Mouse (Mus musculus): ENCODE results near the gene Nim1k. TPM values are rescaled to one million over a fixed set of nuclear protein-coding genes. Genes with fewer than 3 reads are reported as not detected.

Gene Nim1k
- 1.1 and 1.8 TPM in 2 replicates for polyA plus RNA-seq (2012; rRNA removed)

DNA sequence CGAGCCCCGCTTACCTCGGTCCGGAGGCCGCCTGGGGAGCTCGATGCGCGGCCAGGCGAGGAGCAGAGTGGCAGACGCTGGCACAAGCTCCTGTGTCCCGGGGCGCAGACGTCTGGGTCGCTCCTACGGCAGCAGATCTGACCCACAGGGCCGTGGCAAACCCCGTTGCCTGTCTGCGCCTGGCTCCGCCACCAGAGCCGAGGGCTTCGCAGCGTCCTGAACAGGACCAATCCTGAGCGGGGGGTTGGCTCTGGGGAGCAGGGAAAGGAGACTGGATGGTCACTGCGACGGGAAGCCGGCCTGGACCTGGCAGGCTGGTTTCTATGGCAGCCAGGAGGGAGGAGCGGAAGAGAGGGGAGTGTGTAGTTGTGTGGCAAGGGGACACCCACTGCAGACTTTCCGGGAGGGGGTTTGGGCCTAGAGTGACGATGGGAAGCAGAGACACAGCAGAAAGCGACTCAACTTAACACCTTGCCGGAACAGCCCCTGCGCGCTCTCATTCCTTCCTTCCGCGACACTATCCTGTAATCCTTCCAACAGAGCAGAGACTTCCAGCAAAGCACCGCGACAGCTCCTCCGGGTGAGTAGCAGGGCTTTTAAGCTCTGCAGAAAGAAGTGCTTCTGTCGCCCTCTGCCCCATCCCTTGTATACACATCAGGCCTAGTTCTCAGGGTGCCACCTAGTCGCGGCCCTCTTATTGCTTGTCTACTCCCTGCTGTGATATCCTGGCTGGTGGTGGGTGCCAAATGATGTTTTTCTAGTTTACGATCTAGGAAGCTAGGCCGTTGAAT lies at the start of gene Nim1k:
Gene Nim1k, minus strand, starts transcription at position 202 of the 791 bp plus-strand sequence.
- TF ChIP-seq CTCF (IDR thresholded peaks at IDR 0.05; ENCODE audit: borderline replicate concordance, extremely low read depth, insufficient read depth, insufficient read length) (no peak), POLR2A (IDR thresholded peaks at IDR 0.05; ENCODE audit: borderline replicate concordance, extremely low read depth, insufficient read depth, insufficient read length, poor library complexity, severe bottlenecking) (peak; percentile 42; the same call in 1 of the 2 replicates)
- peak; percentile 94 for DNase-seq (ENCODE audit: low read depth)

DNA sequence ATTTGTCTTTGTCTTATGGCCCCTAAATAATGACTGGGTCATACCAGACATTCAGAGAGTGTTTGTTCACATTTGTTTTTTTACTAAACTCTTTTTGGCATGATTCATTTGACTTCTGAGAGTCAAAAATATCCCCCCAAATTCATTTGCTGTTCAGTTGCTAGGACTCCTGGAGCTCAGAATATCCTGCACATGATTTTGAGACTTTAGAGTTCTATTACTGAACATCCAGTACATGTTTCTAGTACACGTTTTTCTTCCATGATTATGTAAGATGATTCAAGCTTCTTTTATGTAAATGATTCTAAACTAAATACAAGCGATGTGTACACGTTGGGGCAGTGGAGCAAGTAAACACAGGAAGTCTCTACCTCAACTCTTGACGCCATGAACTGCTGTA lies 42.0 kb upstream of the Nim1k start:
- DNase-seq (ENCODE audit: low read depth) = no peak
- no peak for TF ChIP-seq POLR2A (IDR thresholded peaks at IDR 0.05; ENCODE audit: borderline replicate concordance, extremely low read depth, insufficient read depth, insufficient read length, poor library complexity, severe bottlenecking)
- TF ChIP-seq CTCF (IDR thresholded peaks at IDR 0.05; ENCODE audit: borderline replicate concordance, extremely low read depth, insufficient read depth, insufficient read length) = no peak

DNA sequence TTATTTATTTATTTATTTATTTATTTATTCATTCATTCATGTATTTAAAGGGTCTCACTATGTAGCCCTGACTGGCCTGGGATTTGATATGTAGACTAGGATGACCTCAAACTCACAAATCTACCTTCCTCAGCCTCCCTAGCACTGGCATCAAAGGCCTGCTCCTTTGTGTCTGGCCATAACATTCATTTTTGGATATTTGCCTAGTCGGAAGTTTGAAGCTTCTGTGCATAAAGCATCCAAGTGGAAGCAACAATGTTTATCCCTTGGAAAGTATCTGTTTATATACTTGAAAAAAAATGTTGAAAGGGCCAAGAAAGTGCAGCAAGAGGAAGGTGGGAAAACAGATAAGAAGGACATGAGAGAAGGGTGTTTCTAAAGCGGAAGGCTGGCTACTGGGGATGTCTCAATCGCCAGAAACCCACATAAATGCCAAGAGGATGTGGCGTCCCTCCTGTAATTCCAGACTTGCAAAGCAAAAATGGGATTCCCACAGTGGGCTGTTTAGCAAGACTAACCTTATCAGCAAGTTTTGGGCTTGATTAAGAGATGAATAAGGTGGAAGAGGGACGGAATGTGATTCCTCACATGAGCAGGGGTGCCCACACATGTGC lies 37.2 kb upstream of the Nim1k start:
- no peak for DNase-seq (ENCODE audit: low read depth)
- no peak for TF ChIP-seq POLR2A (IDR thresholded peaks at IDR 0.05; ENCODE audit: borderline replicate concordance, extremely low read depth, insufficient read depth, insufficient read length, poor library complexity, severe bottlenecking)
- TF ChIP-seq CTCF (IDR thresholded peaks at IDR 0.05; ENCODE audit: borderline replicate concordance, extremely low read depth, insufficient read depth, insufficient read length) = no peak

DNA sequence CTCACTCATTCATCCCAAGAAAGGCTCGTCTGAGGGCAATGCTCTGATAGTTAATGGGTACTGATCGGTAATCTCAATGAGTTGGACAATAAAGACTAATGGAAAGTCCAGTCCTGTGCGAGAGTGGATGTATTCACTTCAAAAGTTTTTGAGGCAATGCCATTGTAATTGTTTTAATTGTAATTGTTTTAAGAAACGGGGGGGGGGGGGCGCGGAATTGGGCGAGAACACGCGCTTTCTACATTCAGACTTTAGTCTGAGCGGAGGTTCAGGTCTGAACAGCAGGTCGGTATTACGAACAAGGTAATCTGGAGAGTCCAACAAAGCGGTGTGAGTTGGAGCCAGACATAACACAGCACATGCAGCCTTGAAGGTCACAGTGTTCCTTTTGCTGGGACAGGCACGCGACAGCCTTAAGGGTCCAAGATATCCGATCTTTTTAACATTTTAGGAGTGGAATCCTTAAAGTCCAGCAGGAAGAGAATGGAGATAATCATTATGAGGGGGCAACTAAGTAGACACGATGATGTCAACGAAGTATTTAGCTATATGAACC lies 36.0 kb upstream of the Nim1k start:
- peak; percentile 49 for DNase-seq (ENCODE audit: low read depth)
- no peak for TF ChIP-seq CTCF (IDR thresholded peaks at IDR 0.05; ENCODE audit: borderline replicate concordance, extremely low read depth, insufficient read depth, insufficient read length)
- TF ChIP-seq POLR2A (IDR thresholded peaks at IDR 0.05; ENCODE audit: borderline replicate concordance, extremely low read depth, insufficient read depth, insufficient read length, poor library complexity, severe bottlenecking) = no peak

DNA sequence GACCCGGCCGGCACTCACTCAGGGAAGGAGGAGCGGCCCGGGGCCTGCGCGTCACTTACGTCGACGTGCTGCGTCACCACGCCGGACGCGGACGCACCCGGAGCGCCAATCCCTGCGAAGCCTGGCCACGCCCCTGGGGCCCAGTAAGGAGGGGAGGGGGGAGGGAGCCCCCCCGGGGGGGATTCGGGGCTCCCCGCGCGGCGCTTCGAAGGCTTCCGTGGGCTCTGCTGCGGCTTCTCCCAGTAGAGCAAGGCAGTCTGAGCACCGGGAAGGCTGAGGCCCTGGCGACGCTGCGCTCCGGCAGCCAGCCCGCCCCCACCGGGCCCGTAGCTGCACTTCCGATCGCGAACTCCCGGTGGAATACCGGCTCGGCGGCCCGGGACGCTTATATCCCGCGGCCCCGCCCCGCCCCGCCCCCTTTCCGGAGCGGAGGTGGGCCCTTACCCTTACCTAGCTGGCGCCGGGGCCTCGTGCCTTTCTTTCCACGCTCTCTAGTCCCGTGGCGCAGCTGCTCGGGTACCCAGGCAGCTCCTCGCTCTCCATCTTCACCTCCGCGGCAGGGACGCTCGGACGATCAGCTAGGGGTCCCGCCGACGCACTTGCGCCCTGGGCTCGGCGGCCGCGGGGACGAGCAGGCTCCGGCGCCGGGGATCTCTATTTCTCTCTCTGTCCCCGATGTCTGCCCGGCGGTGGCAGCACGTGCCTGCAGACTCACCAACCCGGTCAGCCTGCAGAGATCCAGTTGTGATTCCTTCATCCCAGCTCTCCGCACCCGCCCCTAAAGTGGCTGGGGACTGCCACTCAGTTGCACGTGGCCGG lies 35.3 kb upstream of the Nim1k start, which contains the start of gene Zfp131:
Gene Zfp131, minus strand, starts transcription at position 129 of the 819 bp plus-strand sequence.
- TF ChIP-seq POLR2A (IDR thresholded peaks at IDR 0.05; ENCODE audit: borderline replicate concordance, extremely low read depth, insufficient read depth, insufficient read length, poor library complexity, severe bottlenecking) (peak; percentile 55; the same call in 1 of the 2 replicates), CTCF (IDR thresholded peaks at IDR 0.05; ENCODE audit: borderline replicate concordance, extremely low read depth, insufficient read depth, insufficient read length) (no peak)
- DNase-seq (ENCODE audit: low read depth) = peak; percentile 99

DNA sequence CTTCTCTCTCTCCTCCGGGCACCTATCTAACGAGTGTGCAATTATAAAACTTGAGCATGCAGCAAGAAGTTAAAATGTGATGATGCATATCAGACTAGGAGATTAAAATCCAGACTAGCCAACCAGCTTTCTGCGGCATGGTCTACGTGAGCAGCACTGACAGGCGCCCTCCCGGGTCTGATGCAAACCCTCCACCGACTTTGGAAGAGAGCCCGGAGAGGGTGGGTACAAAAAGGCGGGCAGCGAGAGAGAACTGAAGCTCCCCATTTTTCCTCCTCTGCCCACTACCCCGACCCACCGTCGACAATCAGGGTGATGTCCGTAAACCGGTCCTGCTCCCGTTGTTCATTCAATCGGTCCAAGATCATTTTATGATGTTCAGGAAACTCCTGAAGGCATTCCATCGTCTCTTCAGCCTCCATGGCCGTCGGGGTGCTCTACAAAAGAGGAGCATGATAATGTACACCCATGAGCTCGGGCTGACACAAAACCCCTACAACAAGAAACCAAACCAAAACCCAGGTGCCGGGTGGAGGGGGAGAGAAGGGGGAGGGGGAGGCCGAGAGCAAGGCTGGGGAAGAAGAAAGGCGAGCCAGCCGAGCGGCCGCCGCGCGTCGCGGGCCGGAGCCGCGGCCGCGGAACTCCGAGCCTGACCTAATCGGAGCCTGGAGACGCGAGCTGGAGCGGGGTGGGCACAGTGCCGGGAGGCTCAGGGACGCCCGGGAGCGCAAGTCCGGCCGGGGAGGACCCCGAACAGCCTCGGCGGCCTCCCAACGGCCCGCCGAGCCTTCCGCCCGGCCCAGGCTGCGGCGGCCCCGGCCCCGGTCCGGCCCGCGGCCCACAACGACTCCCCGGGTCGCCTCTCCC lies 34.4 kb upstream of the Nim1k start:
- DNase-seq (ENCODE audit: low read depth) = peak; percentile 90

DNA sequence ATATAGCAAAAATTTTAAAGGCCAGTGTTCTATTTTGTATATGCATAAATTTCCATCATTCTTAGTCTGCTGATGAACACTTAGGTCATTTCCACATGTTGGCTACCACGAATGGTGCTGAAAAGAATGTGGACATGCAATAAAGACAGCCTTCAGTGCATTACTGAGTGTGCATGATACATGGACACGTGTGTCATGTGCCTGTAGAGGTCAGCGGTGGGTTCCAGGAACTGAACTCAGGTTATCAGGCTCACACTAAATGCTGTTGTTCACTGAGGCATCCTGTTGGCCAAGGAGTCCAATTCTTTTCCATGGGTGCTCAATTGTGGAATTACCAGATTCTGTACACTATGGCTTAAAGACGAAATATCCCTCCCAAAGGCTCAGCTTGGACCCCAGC lies 27.9 kb upstream of the Nim1k start:
- TF ChIP-seq CTCF (IDR thresholded peaks at IDR 0.05; ENCODE audit: borderline replicate concordance, extremely low read depth, insufficient read depth, insufficient read length) (peak; percentile 3; the same call in 1 of the 2 replicates), POLR2A (IDR thresholded peaks at IDR 0.05; ENCODE audit: borderline replicate concordance, extremely low read depth, insufficient read depth, insufficient read length, poor library complexity, severe bottlenecking) (no peak)
- no peak for DNase-seq (ENCODE audit: low read depth)

More for the DNA sequence above, 34.4 kb upstream of the Nim1k start:
- TF ChIP-seq POLR2A (IDR thresholded peaks at IDR 0.05; ENCODE audit: borderline replicate concordance, extremely low read depth, insufficient read depth, insufficient read length, poor library complexity, severe bottlenecking) (peak; percentile 50; the same call in 1 of the 2 replicates), CTCF (IDR thresholded peaks at IDR 0.05; ENCODE audit: borderline replicate concordance, extremely low read depth, insufficient read depth, insufficient read length) (no peak)

DNA sequence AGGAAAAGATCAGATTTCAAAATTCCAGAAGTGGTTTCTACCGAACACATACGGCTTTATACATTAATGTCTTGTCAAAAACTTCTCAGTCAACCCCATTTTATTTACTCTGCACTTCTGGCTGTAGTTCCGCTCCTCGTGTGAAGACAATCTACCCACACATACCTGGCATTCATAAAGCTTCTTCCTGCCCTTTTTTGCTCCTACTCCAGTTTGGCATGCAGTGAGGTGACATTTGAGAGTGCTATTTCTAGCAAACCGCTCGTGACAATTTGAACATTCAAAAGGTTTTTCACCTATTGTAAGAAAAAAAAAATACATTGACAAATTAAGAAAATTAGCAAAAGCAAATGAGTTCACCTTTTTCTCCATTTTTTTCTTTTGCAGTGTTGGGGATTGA lies 12.9 kb upstream of the Nim1k start:
- no peak for DNase-seq (ENCODE audit: low read depth)
- TF ChIP-seq CTCF (IDR thresholded peaks at IDR 0.05; ENCODE audit: borderline replicate concordance, extremely low read depth, insufficient read depth, insufficient read length) (no peak), POLR2A (IDR thresholded peaks at IDR 0.05; ENCODE audit: borderline replicate concordance, extremely low read depth, insufficient read depth, insufficient read length, poor library complexity, severe bottlenecking) (no peak)

DNA sequence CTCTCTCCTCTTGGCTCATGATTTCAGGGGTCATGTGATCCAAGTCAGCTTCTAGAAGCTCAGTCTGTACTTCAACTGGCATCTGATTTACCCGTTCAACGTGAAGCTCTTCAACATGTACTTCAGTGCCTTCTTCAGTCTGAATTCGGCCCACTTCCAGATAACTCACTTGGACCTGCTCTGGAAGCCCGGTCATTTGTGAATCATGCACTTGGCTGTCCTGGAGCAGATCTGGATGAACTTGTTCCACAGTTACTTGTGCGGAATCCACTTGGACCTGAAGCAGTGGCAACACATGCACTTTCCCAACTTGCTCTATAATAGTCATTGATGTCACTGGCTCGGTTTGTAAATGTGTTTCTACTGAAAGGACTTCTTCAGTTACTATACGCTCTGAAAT lies 10.8 kb upstream of the Nim1k start:
- DNase-seq (ENCODE audit: low read depth) = no peak
- TF ChIP-seq CTCF (IDR thresholded peaks at IDR 0.05; ENCODE audit: borderline replicate concordance, extremely low read depth, insufficient read depth, insufficient read length) (no peak), POLR2A (IDR thresholded peaks at IDR 0.05; ENCODE audit: borderline replicate concordance, extremely low read depth, insufficient read depth, insufficient read length, poor library complexity, severe bottlenecking) (no peak)

DNA sequence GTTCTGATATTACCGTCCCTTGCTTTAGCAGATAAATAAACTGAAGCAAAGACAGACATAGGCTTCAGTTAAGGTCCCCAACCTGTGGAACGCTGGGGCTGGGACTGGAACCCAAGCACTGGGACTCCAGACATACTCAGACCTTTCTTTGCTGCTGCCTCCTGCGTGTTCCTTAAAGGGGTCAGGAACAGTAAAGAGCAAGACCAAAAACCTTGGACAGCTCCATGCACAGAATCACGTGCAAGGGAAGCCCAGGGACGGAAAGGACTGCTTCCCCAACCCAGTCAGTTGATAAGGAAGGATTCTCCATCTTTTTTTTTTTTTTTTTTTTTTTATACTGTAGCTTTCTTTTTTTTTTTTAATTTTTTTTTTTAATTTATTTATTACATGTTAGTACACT lies 1.1 kb upstream of the Nim1k start:
- DNase-seq (ENCODE audit: low read depth) = no peak
- no peak for TF ChIP-seq POLR2A (IDR thresholded peaks at IDR 0.05; ENCODE audit: borderline replicate concordance, extremely low read depth, insufficient read depth, insufficient read length, poor library complexity, severe bottlenecking)
- no peak for TF ChIP-seq CTCF (IDR thresholded peaks at IDR 0.05; ENCODE audit: borderline replicate concordance, extremely low read depth, insufficient read depth, insufficient read length)

All from brain, embryonic 14.5 days (tissue).